Mouse (Mus musculus): ENCODE results near the gene Sirt2.

Gene Sirt2

GRCm38 (mm10) chr7:28766173-28766879, at the start of gene Sirt2:
Sirt2 (plus strand) TSS chr7:28766735.
- DNase-seq (ENCODE audit: low spot score): peak; percentile 96

- no peak for DNase-seq (ENCODE audit: low spot score)
Observed at GRCm38 (mm10) chr7:28717726-28718125, 48.8 kb upstream of the Sirt2 start.

GRCm38 (mm10) chr7:28719159-28719558, 47.4 kb upstream of the Sirt2 start:
- DNase-seq (ENCODE audit: low spot score): no peak

- no peak for DNase-seq (ENCODE audit: low spot score)
Observed at GRCm38 (mm10) chr7:28719650-28720049, 46.9 kb upstream of the Sirt2 start.

GRCm38 (mm10) chr7:28720753-28721537, 45.6 kb upstream of the Sirt2 start:
- DNase-seq (ENCODE audit: low spot score): no peak

- DNase-seq (ENCODE audit: low spot score): no peak
Observed at GRCm38 (mm10) chr7:28722079-28722478, 44.5 kb upstream of the Sirt2 start.

GRCm38 (mm10) chr7:28724613-28725012, 41.9 kb upstream of the Sirt2 start:
- DNase-seq (ENCODE audit: low spot score): no peak

GRCm38 (mm10) chr7:28726600-28726999, 39.9 kb upstream of the Sirt2 start:
- DNase-seq (ENCODE audit: low spot score): peak; percentile 45

- DNase-seq (ENCODE audit: low spot score): no peak
Observed at GRCm38 (mm10) chr7:28727649-28728340, 38.7 kb upstream of the Sirt2 start.

- peak; percentile 31 for DNase-seq (ENCODE audit: low spot score)
Observed at GRCm38 (mm10) chr7:28732341-28733142, 34.0 kb upstream of the Sirt2 start.

- DNase-seq (ENCODE audit: low spot score): no peak
Observed at GRCm38 (mm10) chr7:28733211-28733610, 33.3 kb upstream of the Sirt2 start.

GRCm38 (mm10) chr7:28735701-28736100, 30.8 kb upstream of the Sirt2 start:
- DNase-seq (ENCODE audit: low spot score): no peak

- DNase-seq (ENCODE audit: low spot score): no peak
Observed at GRCm38 (mm10) chr7:28739829-28740228, 26.7 kb upstream of the Sirt2 start.

- no peak for DNase-seq (ENCODE audit: low spot score)
Observed at GRCm38 (mm10) chr7:28740949-28741348, 25.6 kb upstream of the Sirt2 start.

GRCm38 (mm10) chr7:28741368-28741708, 25.2 kb upstream of the Sirt2 start:
- DNase-seq (ENCODE audit: low spot score): no peak

- DNase-seq (ENCODE audit: low spot score): peak; percentile 93
Observed at GRCm38 (mm10) chr7:28741709-28742438, 24.7 kb upstream of the Sirt2 start, which contains the start of the genes Mrps12 and Sars2. Mrps12 (minus strand) TSS chr7:28741820. Sars2 (plus strand) TSS chr7:28741992.

- no peak for DNase-seq (ENCODE audit: low spot score)
Observed at GRCm38 (mm10) chr7:28749935-28750334, 16.6 kb upstream of the Sirt2 start.

GRCm38 (mm10) chr7:28756079-28756478, 10.5 kb upstream of the Sirt2 start, which contains the start of gene Ccer2:
Ccer2 (plus strand) TSS chr7:28756174.
- no peak for DNase-seq (ENCODE audit: low spot score)

GRCm38 (mm10) chr7:28758623-28759022, 7.9 kb upstream of the Sirt2 start:
- DNase-seq (ENCODE audit: low spot score): no peak

- DNase-seq (ENCODE audit: low spot score): no peak
Observed at GRCm38 (mm10) chr7:28761907-28762306, 4.6 kb upstream of the Sirt2 start.

GRCm38 (mm10) chr7:28765211-28765610, 1.3 kb upstream of the Sirt2 start:
- no peak for DNase-seq (ENCODE audit: low spot score)

All from ovary, adult 18-20 months (tissue).